Mouse (Mus musculus) B cell, adult 62 days (primary cell): Measurements from ENCODE around the gene Mymk. TPM values are rescaled to one million over a fixed set of nuclear protein-coding genes. Genes with fewer than 3 reads are reported as not detected.

Experiments used
- total RNA-seq: library from RNA; stranded (reverse); gene quantifications from 4 replicates; pipeline ENCODE4 v1.2.4, GENCODE M21; 2023

Mymk gene
- not detected in 4 replicates for total RNA-seq

GRCm38 (mm10) chr2:27071978-27072377 is at the start of gene Mymk:
Gene Mymk (minus strand): TSS chr2:27072179.

GRCm38 (mm10) chr2:27079152-27079584 is 7.2 kb upstream of the Mymk start, which contains the start of gene Adamtsl2:
Gene Adamtsl2 (plus strand): TSS chr2:27079379.

GRCm38 (mm10) chr2:27027618-27028436 is 44.2 kb downstream of the Mymk start, which contains the start of gene Slc2a6:
Gene Slc2a6 (minus strand): TSS chr2:27027998.

Other genes starting within 250 kb of the Mymk start
- gene Abo, start 207.2 kb downstream of the Mymk start, total RNA-seq: not detected in 4 replicates
- gene Surf6, start 169.3 kb downstream of the Mymk start, total RNA-seq: 68.7 to 78.9 TPM (median 72.2 TPM) in 4 replicates
- 14.0 to 17.4 TPM (median 16.1 TPM) in 4 replicates for gene Med22, start 161.5 kb downstream of the Mymk start, total RNA-seq
- 729 to 752 TPM (median 742 TPM) in 4 replicates for gene Rpl7a, start 161.4 kb downstream of the Mymk start, total RNA-seq
- gene Surf2, start 155.8 kb downstream of the Mymk start, total RNA-seq: 42.9 to 53.5 TPM (median 48.8 TPM) in 4 replicates
- gene Surf1, start 155.6 kb downstream of the Mymk start, total RNA-seq: 56.5 to 62.1 TPM (median 58.2 TPM) in 4 replicates
- gene Surf4, start 138.3 kb downstream of the Mymk start, total RNA-seq: 62.7 to 69.9 TPM (median 64.5 TPM) in 4 replicates
- not detected in 4 replicates for gene Stkld1, start 138.1 kb downstream of the Mymk start, total RNA-seq
- gene Rexo4, start 107.8 kb downstream of the Mymk start, total RNA-seq: 57.3 to 75.2 TPM (median 72.6 TPM) in 4 replicates
- gene Adamts13, start 98.8 kb downstream of the Mymk start, total RNA-seq: not detected in 4 replicates
- 32.1 to 40.4 TPM (median 38.3 TPM) in 4 replicates for gene Cacfd1, start 62.3 kb downstream of the Mymk start, total RNA-seq
- gene Slc2a6, start 44.2 kb downstream of the Mymk start, total RNA-seq: 6.7 to 9.8 TPM (median 8.0 TPM) in 4 replicates
- 1.3 to 3.3 TPM (median 1.7 TPM) in 4 replicates for gene Adamtsl2, start 7.2 kb upstream of the Mymk start, total RNA-seq
- gene Fam163b, start 70.3 kb upstream of the Mymk start, total RNA-seq: not detected in 4 replicates
- gene Dbh, start 93.1 kb upstream of the Mymk start, total RNA-seq: not detected in 4 replicates
- gene Sardh, start 176.2 kb upstream of the Mymk start, total RNA-seq: not detected in 4 replicates